Mouse (Mus musculus): Measurements from ENCODE around the gene Bmp10. TPM values are rescaled to one million over a fixed set of nuclear protein-coding genes. Genes with fewer than 3 reads are reported as not detected.

The Bmp10 gene
- polyA plus RNA-seq, 1 experiment: not detected

- H3K4me3 ChIP-seq (replicated peaks; ENCODE audit: control insufficient read depth, low read depth, low read length): no peak overlapping the region
- 77% methylated on average over 5 of the region's 5 CpGs for WGBS
- H3K27ac ChIP-seq (ENCODE audit: control insufficient read depth, insufficient read depth, low read depth, low read length, poor library complexity): no peak overlapping the region
- no peaks in the 10 kb centered on the region for H3K4me1 ChIP-seq (ENCODE audit: control insufficient read depth, insufficient read depth, low read length)
- no peak for TF ChIP-seq CTCF (IDR thresholded peaks at IDR 0.05; ENCODE audit: control insufficient read depth, insufficient read depth, low read length)
- no peak for TF ChIP-seq POLR2A (IDR thresholded peaks at IDR 0.05; ENCODE audit: borderline replicate concordance, control insufficient read depth, low read depth, low read length)
Observed at GRCm38 (mm10) chr6:87426954-87427353, 1.8 kb upstream of the Bmp10 start.

GRCm38 (mm10) chr6:87427616-87428015 is 1.2 kb upstream of the Bmp10 start:
- TF ChIP-seq POLR2A (IDR thresholded peaks at IDR 0.05; ENCODE audit: borderline replicate concordance, control insufficient read depth, low read depth, low read length) (no peak), CTCF (IDR thresholded peaks at IDR 0.05; ENCODE audit: control insufficient read depth, insufficient read depth, low read length) (no peak)
- 83% methylated on average over 8 of the region's 8 CpGs for WGBS
- Histone ChIP-seq H3K4me3 (replicated peaks; ENCODE audit: control insufficient read depth, low read depth, low read length) (no peak overlapping the region), H3K27ac (ENCODE audit: control insufficient read depth, insufficient read depth, low read depth, low read length, poor library complexity) (no peak overlapping the region), H3K4me1 (ENCODE audit: control insufficient read depth, insufficient read depth, low read length) (no peaks in the 10 kb centered on the region)

GRCm38 (mm10) chr6:87435791-87436190 is 7.0 kb downstream of the Bmp10 start:
- H3K4me3 ChIP-seq (replicated peaks; ENCODE audit: control insufficient read depth, low read depth, low read length): no peak overlapping the region
- no peaks in the 10 kb centered on the region for H3K4me1 ChIP-seq (ENCODE audit: control insufficient read depth, insufficient read depth, low read length)
- no peak overlapping the region for H3K27ac ChIP-seq (ENCODE audit: control insufficient read depth, insufficient read depth, low read depth, low read length, poor library complexity)
- 77% methylated on average over 2 of the region's 3 CpGs for WGBS
- TF ChIP-seq CTCF (IDR thresholded peaks at IDR 0.05; ENCODE audit: control insufficient read depth, insufficient read depth, low read length) (no peak), POLR2A (IDR thresholded peaks at IDR 0.05; ENCODE audit: borderline replicate concordance, control insufficient read depth, low read depth, low read length) (no peak)

DNA sequence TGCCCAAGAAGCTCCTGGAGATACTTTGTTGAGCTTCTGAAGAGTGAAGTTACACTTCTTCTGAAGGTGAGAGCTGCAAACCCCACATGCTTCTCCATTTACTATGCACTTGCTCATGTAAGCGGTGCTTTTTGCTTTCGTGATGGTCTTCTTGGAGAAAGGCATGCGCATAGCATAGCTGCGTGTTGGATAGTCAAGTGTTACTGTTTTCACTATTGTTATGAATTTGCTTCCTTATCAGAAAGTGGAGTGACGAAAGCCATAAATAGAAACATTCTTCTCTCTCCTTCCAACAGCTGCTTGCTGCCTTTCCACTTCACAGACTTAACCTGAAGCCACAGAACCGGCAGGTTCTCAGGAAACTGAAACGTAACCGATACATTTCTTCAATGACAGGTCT is 8.0 kb downstream of the Bmp10 start:
- Histone ChIP-seq H3K4me1 (ENCODE audit: control insufficient read depth, insufficient read depth, low read length) (no peaks in the 10 kb centered on the region), H3K4me3 (replicated peaks; ENCODE audit: control insufficient read depth, low read depth, low read length) (no peak overlapping the region), H3K27ac (ENCODE audit: control insufficient read depth, insufficient read depth, low read depth, low read length, poor library complexity) (no peak overlapping the region)
- 15% methylated on average over 8 of the region's 8 CpGs for WGBS
- TF ChIP-seq POLR2A (IDR thresholded peaks at IDR 0.05; ENCODE audit: borderline replicate concordance, control insufficient read depth, low read depth, low read length) (no peak), CTCF (IDR thresholded peaks at IDR 0.05; ENCODE audit: control insufficient read depth, insufficient read depth, low read length) (no peak)

DNA sequence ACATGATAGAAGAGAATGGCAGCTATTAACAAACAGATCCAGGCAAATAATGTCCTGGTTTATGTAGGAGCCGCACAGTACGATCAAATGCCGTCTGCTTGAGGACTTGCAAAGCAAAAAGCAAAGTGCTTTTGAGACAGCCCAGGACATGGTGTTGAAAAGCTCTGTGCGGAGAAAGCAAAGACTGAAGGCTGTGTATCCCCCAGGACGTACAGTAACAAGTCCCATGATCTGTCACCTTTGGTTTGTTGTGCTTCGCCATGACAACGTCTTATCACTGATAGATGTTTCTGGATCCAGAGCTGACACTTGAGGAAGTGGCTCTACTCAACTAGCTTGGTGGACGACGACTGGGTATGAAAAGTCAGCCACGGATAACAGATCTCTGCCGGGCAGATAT is 14.5 kb downstream of the Bmp10 start:
- H3K4me3 ChIP-seq (replicated peaks; ENCODE audit: control insufficient read depth, low read depth, low read length): no peak overlapping the region
- WGBS: 80% methylated on average over 11 of the region's 11 CpGs
- H3K4me1 ChIP-seq (ENCODE audit: control insufficient read depth, insufficient read depth, low read length): no peaks in the 10 kb centered on the region
- H3K27ac ChIP-seq (ENCODE audit: control insufficient read depth, insufficient read depth, low read depth, low read length, poor library complexity): no peak overlapping the region
- TF ChIP-seq CTCF (IDR thresholded peaks at IDR 0.05; ENCODE audit: control insufficient read depth, insufficient read depth, low read length): no peak

DNA sequence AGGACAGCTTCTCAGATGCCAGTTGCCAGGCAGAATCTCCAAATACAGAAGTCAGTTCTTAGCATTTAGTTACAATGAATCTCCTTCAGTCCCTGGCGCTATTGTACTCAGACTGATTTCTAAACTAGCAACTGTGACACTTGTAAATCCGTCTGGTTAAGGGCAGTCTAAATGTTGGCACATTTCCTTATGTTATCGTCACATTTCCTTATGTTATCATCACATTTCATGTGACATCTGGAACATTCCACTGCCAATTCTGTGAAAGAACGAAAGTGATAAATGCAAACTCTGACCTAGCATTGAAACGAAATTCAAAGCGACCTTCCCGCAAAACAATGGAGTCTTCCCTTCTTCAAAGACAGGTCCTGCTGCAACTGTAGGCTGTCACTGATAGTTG is 16.4 kb downstream of the Bmp10 start:
- WGBS: 54% methylated on average over 7 of the region's 7 CpGs
- Histone ChIP-seq H3K27ac (ENCODE audit: control insufficient read depth, insufficient read depth, low read depth, low read length, poor library complexity) (no peak overlapping the region), H3K4me3 (replicated peaks; ENCODE audit: control insufficient read depth, low read depth, low read length) (no peak overlapping the region), H3K4me1 (ENCODE audit: control insufficient read depth, insufficient read depth, low read length) (no peaks in the 10 kb centered on the region)
- no peak for TF ChIP-seq POLR2A (IDR thresholded peaks at IDR 0.05; ENCODE audit: borderline replicate concordance, control insufficient read depth, low read depth, low read length)
- no peak for TF ChIP-seq CTCF (IDR thresholded peaks at IDR 0.05; ENCODE audit: control insufficient read depth, insufficient read depth, low read length)

DNA sequence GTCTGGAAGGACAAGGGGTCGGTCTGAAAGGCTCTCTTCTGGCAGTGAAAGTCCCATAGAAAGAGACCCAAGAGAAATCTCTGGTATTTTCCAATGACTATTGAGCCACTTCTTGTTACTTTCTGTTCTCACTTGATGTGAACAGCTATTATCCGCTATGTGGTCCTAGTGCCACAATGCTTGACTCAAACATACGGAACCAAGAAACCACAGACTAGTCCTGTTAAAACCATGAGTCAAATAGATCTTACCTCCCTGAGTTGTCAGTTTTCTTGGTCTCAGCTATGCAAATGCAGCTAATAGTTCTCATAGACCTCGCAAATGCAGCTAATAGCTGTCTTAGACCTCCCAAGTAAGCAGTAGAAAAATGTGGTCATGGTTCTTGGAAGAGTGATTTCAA is 18.4 kb downstream of the Bmp10 start:
- Histone ChIP-seq H3K4me1 (ENCODE audit: control insufficient read depth, insufficient read depth, low read length) (no peaks in the 10 kb centered on the region), H3K4me3 (replicated peaks; ENCODE audit: control insufficient read depth, low read depth, low read length) (no peak overlapping the region), H3K27ac (ENCODE audit: control insufficient read depth, insufficient read depth, low read depth, low read length, poor library complexity) (no peak overlapping the region)
- WGBS: 37% methylated on average over 4 of the region's 4 CpGs
- TF ChIP-seq POLR2A (IDR thresholded peaks at IDR 0.05; ENCODE audit: borderline replicate concordance, control insufficient read depth, low read depth, low read length) (no peak), CTCF (IDR thresholded peaks at IDR 0.05; ENCODE audit: control insufficient read depth, insufficient read depth, low read length) (no peak)

- no peaks in the 10 kb centered on the region for H3K4me1 ChIP-seq (ENCODE audit: control insufficient read depth, insufficient read depth, low read length)
- TF ChIP-seq POLR2A (IDR thresholded peaks at IDR 0.05; ENCODE audit: borderline replicate concordance, control insufficient read depth, low read depth, low read length): no peak
- TF ChIP-seq CTCF (IDR thresholded peaks at IDR 0.05; ENCODE audit: control insufficient read depth, insufficient read depth, low read length): no peak
- no peak overlapping the region for H3K4me3 ChIP-seq (replicated peaks; ENCODE audit: control insufficient read depth, low read depth, low read length)
- WGBS: 78% methylated on average over 3 of the region's 3 CpGs
- no peak overlapping the region for H3K27ac ChIP-seq (ENCODE audit: control insufficient read depth, insufficient read depth, low read depth, low read length, poor library complexity)
Observed at GRCm38 (mm10) chr6:87449534-87449933, 20.7 kb downstream of the Bmp10 start.

DNA sequence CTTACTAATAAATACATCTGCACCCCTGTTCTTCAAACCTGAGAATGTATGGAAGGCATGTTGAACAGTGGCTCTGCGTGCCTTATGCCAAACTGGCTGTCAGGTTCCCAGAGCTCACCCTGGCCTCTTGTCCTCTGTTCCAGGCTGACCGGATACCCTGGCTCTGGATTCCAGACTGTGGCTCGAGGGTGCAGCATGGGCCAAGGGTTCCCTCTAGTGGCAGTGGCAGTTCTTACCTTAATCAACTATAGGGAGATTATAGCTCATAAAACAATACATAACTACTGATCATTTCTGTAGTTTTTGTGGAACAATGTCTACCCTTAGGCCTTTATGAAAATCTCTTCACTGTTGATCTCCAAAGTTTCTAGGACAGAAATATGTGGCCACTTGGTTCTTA is 22.2 kb downstream of the Bmp10 start:
- Histone ChIP-seq H3K4me3 (replicated peaks; ENCODE audit: control insufficient read depth, low read depth, low read length) (no peak overlapping the region), H3K4me1 (ENCODE audit: control insufficient read depth, insufficient read depth, low read length) (no peaks in the 10 kb centered on the region), H3K27ac (ENCODE audit: control insufficient read depth, insufficient read depth, low read depth, low read length, poor library complexity) (no peak overlapping the region)
- TF ChIP-seq POLR2A (IDR thresholded peaks at IDR 0.05; ENCODE audit: borderline replicate concordance, control insufficient read depth, low read depth, low read length) (no peak), CTCF (IDR thresholded peaks at IDR 0.05; ENCODE audit: control insufficient read depth, insufficient read depth, low read length) (peak; percentile 65)
- WGBS: 34% methylated on average over 3 of the region's 3 CpGs
